Mouse (Mus musculus) limb, embryonic 12.5 days (tissue): ENCODE measurements at regions not wholly inside any gene's neighbourhood (a gene's known extent, or its start where the extent isn't known, plus 50 kb on each side); places are given as distances from the start of the nearest gene placed in this dataset.

Experiments used
- ATAC-seq: fragments of 200-750 bp; cut with Nextera tagmentation; 2 replicates; pipeline ENCODE4 v1.8.0; 2017; ENCODE audit warnings: low read depth, moderate TSS enrichment; ENCODE audit not compliant: insufficient number of reproducible peaks, insufficient read depth, low FRiP score, low TSS enrichment
- H3K27ac ChIP-seq: fragments of 300-500 bp; sonication (generic); 2 replicates; pipeline ENCODE4 v1.5.1; 2016; ENCODE audit warnings: mild to moderate bottlenecking, moderate library complexity
- H3K27me3 ChIP-seq: fragments of 300-500 bp; sonication (generic); 2 replicates; pipeline ENCODE4 v1.6.1; 2016; ENCODE audit warnings: mild to moderate bottlenecking, moderate library complexity
- H3K36me3 ChIP-seq: fragments of 300-500 bp; sonication (generic); 2 replicates; pipeline ENCODE4 v1.6.1; 2016; ENCODE audit warnings: mild to moderate bottlenecking, moderate library complexity
- H3K4me1 ChIP-seq: fragments of 300-500 bp; sonication (generic); replicated peaks from 2 replicates; pipeline ENCODE4 v1.6.1; 2016
- H3K4me2 ChIP-seq: fragments of 300-500 bp; sonication (generic); 2 replicates; pipeline ENCODE4 v1.6.1; 2016; ENCODE audit warnings: mild to moderate bottlenecking, moderate library complexity
- H3K4me3 ChIP-seq: fragments of 300-500 bp; sonication (generic); replicated peaks from 2 replicates; pipeline ENCODE4 v1.5.1; 2016; ENCODE audit warnings: mild to moderate bottlenecking
- H3K9ac ChIP-seq: fragments of 300-500 bp; sonication (generic); replicated peaks from 2 replicates; pipeline ENCODE4 v1.6.1; 2016; ENCODE audit warnings: mild to moderate bottlenecking, moderate library complexity
- H3K9me3 ChIP-seq: fragments of 300-500 bp; sonication (generic); 2 replicates; pipeline ENCODE4 v1.6.1; 2016; ENCODE audit warnings: mild to moderate bottlenecking, moderate library complexity
- WGBS: fragments of 180-500 bp; shearing (Covaris S2); methylation state at CpG from one replicate; pipeline ENCODE4 v1.1.7; 2016; 5-methylcytosine and 5-hydroxymethylcytosine counted together

DNA sequence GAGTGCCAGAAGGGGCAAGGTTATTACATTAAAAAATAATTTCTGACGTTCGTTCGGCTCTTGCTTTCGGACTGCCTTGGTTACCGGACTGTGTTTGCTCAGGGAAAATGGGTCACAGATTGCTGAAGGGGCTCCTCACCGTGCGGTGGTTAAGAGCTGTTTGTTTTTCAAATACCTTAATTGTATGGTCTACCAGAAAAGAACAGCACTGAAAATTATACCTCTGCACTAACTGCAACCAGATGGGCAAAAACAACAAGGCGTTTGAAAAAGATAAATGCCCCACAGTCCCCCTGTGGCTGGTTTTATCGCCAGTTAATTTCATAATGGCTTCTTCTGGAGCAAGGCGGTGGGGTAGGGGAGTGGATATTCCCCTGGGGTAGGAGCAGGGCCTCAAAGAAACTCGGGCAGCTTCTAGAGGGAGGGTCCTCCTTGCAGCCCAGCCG, 236.2 kb upstream of the Tnp1 start:
- peak; percentile 92 for ATAC-seq
- H3K4me2 ChIP-seq: peak overlapping the region; percentile 44
- no peak overlapping the region for H3K4me3 ChIP-seq
- peaks cover 20% of the 10 kb centered on the region for H3K4me1 ChIP-seq
- H3K27ac ChIP-seq: peak overlapping the region; percentile 78
- no peaks in the 10 kb centered on the region for H3K9me3 ChIP-seq
- H3K9ac ChIP-seq: no peak overlapping the region
- WGBS: 13% methylated on average over 12 of the region's 12 CpGs
- H3K36me3 ChIP-seq: no peaks in the 10 kb centered on the region
- peaks cover 4% of the 10 kb centered on the region; the same call in 1 of the 2 replicates for H3K27me3 ChIP-seq

GRCm38 (mm10) chr1:73244016-73244415, 228.3 kb upstream of the Tnp1 start:
- no peak overlapping the region for H3K4me2 ChIP-seq
- WGBS: 66% methylated on average over 2 of the region's 2 CpGs
- no peaks in the 10 kb centered on the region for H3K4me1 ChIP-seq
- ATAC-seq: no peak
- no peaks in the 10 kb centered on the region for H3K36me3 ChIP-seq
- H3K4me3 ChIP-seq: no peak overlapping the region
- no peaks in the 10 kb centered on the region; the same call in 1 of the 2 replicates for H3K27me3 ChIP-seq
- H3K27ac ChIP-seq: no peak overlapping the region
- no peak overlapping the region for H3K9ac ChIP-seq
- no peaks in the 10 kb centered on the region for H3K9me3 ChIP-seq

GRCm38 (mm10) chr1:73242290-73242689, 226.6 kb upstream of the Tnp1 start:
- Histone ChIP-seq H3K4me1 (no peaks in the 10 kb centered on the region), H3K9me3 (no peaks in the 10 kb centered on the region), H3K9ac (no peak overlapping the region), H3K4me3 (no peak overlapping the region), H3K36me3 (no peaks in the 10 kb centered on the region), H3K27me3 (no peaks in the 10 kb centered on the region; the same call in 1 of the 2 replicates), H3K27ac (no peak overlapping the region), H3K4me2 (no peak overlapping the region)
- 73% methylated on average over 9 of the region's 9 CpGs for WGBS
- ATAC-seq: no peak

- no peak overlapping the region for H3K27ac ChIP-seq
- no peak overlapping the region for H3K4me3 ChIP-seq
- WGBS: 73% methylated on average over 3 of the region's 3 CpGs
- H3K4me1 ChIP-seq: no peaks in the 10 kb centered on the region
- H3K36me3 ChIP-seq: no peaks in the 10 kb centered on the region
- H3K4me2 ChIP-seq: no peak overlapping the region
- no peaks in the 10 kb centered on the region for H3K9me3 ChIP-seq
- H3K27me3 ChIP-seq: no peaks in the 10 kb centered on the region; the same call in 1 of the 2 replicates
- H3K9ac ChIP-seq: no peak overlapping the region
- ATAC-seq: no peak
Measured at GRCm38 (mm10) chr1:73236867-73237266, 221.2 kb upstream of the Tnp1 start.

GRCm38 (mm10) chr1:73233636-73234035, 217.9 kb upstream of the Tnp1 start:
- H3K4me2 ChIP-seq: no peak overlapping the region
- no peaks in the 10 kb centered on the region for H3K4me1 ChIP-seq
- no peaks in the 10 kb centered on the region for H3K36me3 ChIP-seq
- H3K9me3 ChIP-seq: peaks cover 11% of the 10 kb centered on the region
- no peaks in the 10 kb centered on the region for H3K27me3 ChIP-seq
- no peak for ATAC-seq
- no peak overlapping the region for H3K27ac ChIP-seq
- H3K4me3 ChIP-seq: no peak overlapping the region
- no peak overlapping the region for H3K9ac ChIP-seq

GRCm38 (mm10) chr1:73233041-73233440, 217.3 kb upstream of the Tnp1 start:
- Histone ChIP-seq H3K27ac (no peak overlapping the region), H3K4me3 (no peak overlapping the region), H3K9me3 (peaks cover 12% of the 10 kb centered on the region), H3K36me3 (no peaks in the 10 kb centered on the region), H3K27me3 (no peaks in the 10 kb centered on the region), H3K4me2 (no peak overlapping the region), H3K9ac (no peak overlapping the region), H3K4me1 (no peaks in the 10 kb centered on the region)
- 88% methylated on average over 3 of the region's 3 CpGs for WGBS
- ATAC-seq: no peak

- Histone ChIP-seq H3K9me3 (peaks cover 15% of the 10 kb centered on the region), H3K4me1 (no peaks in the 10 kb centered on the region), H3K4me3 (no peak overlapping the region), H3K4me2 (no peak overlapping the region), H3K9ac (no peak overlapping the region), H3K27me3 (no peaks in the 10 kb centered on the region), H3K27ac (no peak overlapping the region), H3K36me3 (no peaks in the 10 kb centered on the region)
- 82% methylated on average over 1 of the region's 1 CpGs for WGBS
- no peak for ATAC-seq
Measured at GRCm38 (mm10) chr1:73230611-73231010, 214.9 kb upstream of the Tnp1 start.

DNA sequence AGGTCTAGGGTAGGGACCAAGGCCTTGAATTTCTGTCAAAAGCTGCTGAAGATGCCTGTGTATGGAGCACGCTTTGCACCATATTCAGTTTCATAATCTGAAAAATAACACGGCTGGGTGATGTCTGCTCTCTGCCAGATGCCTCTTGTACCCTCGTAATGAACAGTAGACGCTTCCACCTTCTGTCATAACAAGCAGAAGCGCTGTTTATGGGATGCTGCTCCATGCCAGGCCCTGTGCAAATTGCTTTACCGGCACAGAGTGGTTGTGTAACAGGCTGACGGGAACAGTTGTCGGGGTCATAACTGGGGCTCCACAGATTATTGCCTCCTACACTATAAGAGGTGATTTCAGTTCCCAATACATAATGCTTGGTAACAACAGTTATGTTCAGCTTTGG, 211.5 kb upstream of the Tnp1 start:
- Histone ChIP-seq H3K27me3 (no peaks in the 10 kb centered on the region), H3K36me3 (no peaks in the 10 kb centered on the region), H3K9ac (no peak overlapping the region), H3K4me3 (no peak overlapping the region), H3K9me3 (peaks cover 15% of the 10 kb centered on the region), H3K4me2 (no peak overlapping the region), H3K4me1 (no peaks in the 10 kb centered on the region), H3K27ac (no peak overlapping the region)
- 92% methylated on average over 8 of the region's 8 CpGs for WGBS
- no peak for ATAC-seq

DNA sequence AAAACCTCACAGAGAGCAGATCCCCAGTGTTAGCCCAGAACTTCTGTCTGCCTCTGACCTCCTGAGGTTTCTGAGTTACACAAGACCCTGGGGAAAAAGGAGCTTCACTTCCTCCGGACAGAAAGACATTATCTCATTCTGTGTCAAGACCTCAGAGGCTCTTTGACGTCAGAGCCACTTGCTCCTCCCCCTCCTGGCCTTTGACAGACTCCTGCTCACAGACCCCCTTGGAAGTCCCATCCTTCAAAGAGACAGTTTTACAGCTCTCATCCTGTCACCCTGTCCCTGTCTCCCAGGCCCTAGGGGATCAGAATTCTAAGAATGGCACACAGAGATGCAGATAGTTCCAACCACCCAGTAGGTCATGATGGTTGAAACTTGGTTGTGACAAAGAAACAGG, 206.2 kb upstream of the Tnp1 start:
- WGBS: 5% methylated on average over 2 of the region's 2 CpGs
- no peak overlapping the region for H3K4me2 ChIP-seq
- no peak overlapping the region for H3K27ac ChIP-seq
- no peaks in the 10 kb centered on the region for H3K36me3 ChIP-seq
- no peaks in the 10 kb centered on the region for H3K27me3 ChIP-seq
- no peak overlapping the region for H3K4me3 ChIP-seq
- H3K4me1 ChIP-seq: peaks cover 5% of the 10 kb centered on the region; the same call in 1 of the 2 replicates
- H3K9me3 ChIP-seq: no peaks in the 10 kb centered on the region
- no peak overlapping the region for H3K9ac ChIP-seq
- ATAC-seq: no peak

GRCm38 (mm10) chr1:73214305-73214946, 198.7 kb upstream of the Tnp1 start:
- H3K4me3 ChIP-seq: no peak overlapping the region
- H3K27ac ChIP-seq: no peak overlapping the region

GRCm38 (mm10) chr1:73207421-73207820, 191.7 kb upstream of the Tnp1 start:
- no peak for ATAC-seq
- H3K36me3 ChIP-seq: no peaks in the 10 kb centered on the region
- 71% methylated on average over 8 of the region's 8 CpGs for WGBS

More at GRCm38 (mm10) chr1:73214305-73214946, 198.7 kb upstream of the Tnp1 start:
- Histone ChIP-seq H3K36me3 (no peaks in the 10 kb centered on the region), H3K4me2 (no peak overlapping the region), H3K9ac (no peak overlapping the region), H3K9me3 (no peaks in the 10 kb centered on the region), H3K4me1 (peaks cover 5% of the 10 kb centered on the region; the same call in 1 of the 2 replicates), H3K27me3 (no peaks in the 10 kb centered on the region)
- no peak for ATAC-seq
- WGBS: 83% methylated on average over 5 of the region's 5 CpGs

DNA sequence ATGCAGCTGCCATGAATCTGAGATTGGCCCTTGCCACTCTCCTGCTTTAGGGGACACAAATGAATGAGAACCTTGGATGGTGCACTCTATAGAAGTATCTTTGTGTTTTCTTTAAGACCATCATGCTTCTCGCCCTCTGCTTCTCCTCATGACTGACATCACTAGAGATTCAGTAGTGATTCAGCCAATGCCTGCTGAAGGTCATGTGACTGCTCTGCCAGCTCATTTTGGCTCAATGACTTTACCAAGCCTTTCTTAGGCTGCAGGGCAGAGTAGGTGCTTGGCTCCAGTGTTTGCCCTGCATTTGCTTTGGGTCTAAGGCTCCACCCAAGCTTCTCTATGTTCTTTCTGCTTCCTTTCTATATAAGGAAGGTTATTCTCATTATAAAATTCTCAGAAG, 190.1 kb upstream of the Tnp1 start:
- WGBS: 93% methylated on average over 1 of the region's 1 CpGs
- Histone ChIP-seq H3K27ac (no peak overlapping the region), H3K4me3 (no peak overlapping the region), H3K4me1 (no peaks in the 10 kb centered on the region), H3K4me2 (no peak overlapping the region), H3K36me3 (no peaks in the 10 kb centered on the region), H3K27me3 (no peaks in the 10 kb centered on the region), H3K9ac (no peak overlapping the region), H3K9me3 (no peaks in the 10 kb centered on the region)
- no peak for ATAC-seq

More at GRCm38 (mm10) chr1:73207421-73207820, 191.7 kb upstream of the Tnp1 start:
- H3K27me3 ChIP-seq: no peaks in the 10 kb centered on the region
- H3K9ac ChIP-seq: no peak overlapping the region
- H3K27ac ChIP-seq: no peak overlapping the region
- H3K4me1 ChIP-seq: no peaks in the 10 kb centered on the region
- no peaks in the 10 kb centered on the region for H3K9me3 ChIP-seq
- H3K4me2 ChIP-seq: no peak overlapping the region
- no peak overlapping the region for H3K4me3 ChIP-seq
